Mouse (Mus musculus) frontal cortex, postnatal 36 days (tissue): ENCODE results near the gene Kmt5a.
"Not testable (repeated sequence)": the region's sequence is repeated elsewhere in the genome, so short reads cannot be mapped to it uniquely, and the experiment has no call there.

Experiments
- DNase-seq, 2 experiments: peaks; one replicate each; pipeline ENCODE4 v3.0.0; 2022; ENCODE audit warnings: low spot score in 2 of 2

Gene Kmt5a

DNA sequence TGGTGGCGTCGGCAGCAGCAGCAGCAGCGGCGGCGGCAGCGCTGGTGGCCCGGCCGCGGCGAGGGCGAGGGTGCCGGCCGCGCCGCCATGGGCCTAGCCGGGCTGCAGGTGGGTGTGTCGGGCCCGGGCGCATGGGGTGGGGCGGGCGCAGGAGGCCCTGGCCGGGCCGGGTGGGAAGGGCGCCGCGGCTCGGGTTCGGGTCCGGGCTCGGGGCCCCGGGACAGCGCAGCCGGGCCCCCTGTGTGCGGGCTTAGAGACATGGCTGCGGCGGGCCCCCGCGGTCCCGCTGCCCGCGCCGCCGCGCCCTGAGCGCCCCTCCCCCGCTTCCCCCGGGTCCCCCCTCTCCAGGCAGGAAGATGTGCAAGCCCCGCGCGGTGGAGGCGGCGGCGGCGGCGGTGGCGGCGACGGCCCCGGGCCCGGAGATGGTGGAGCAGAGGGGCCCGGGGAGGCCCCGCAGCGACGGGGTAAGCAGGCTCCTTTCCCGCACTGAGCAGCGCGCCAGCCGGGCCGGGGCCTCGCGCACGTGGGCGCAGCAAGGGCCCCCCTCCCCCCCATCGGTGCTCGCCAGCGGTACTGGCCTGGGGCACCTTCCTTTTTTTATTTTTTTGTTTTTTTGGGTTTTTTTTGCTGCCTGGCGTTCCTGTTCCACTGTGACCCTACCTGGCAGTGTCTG is 6.0 kb downstream of the Kmt5a start:
- DNase-seq: no peak

- DNase-seq: no peak
Observed at GRCm38 (mm10) chr5:124446301-124446881, 6.7 kb downstream of the Kmt5a start.

GRCm38 (mm10) chr5:124449494-124449893 is 9.8 kb downstream of the Kmt5a start:
- DNase-seq: no peak

- DNase-seq: no peak
Observed at GRCm38 (mm10) chr5:124450051-124450450, 10.3 kb downstream of the Kmt5a start.

DNA sequence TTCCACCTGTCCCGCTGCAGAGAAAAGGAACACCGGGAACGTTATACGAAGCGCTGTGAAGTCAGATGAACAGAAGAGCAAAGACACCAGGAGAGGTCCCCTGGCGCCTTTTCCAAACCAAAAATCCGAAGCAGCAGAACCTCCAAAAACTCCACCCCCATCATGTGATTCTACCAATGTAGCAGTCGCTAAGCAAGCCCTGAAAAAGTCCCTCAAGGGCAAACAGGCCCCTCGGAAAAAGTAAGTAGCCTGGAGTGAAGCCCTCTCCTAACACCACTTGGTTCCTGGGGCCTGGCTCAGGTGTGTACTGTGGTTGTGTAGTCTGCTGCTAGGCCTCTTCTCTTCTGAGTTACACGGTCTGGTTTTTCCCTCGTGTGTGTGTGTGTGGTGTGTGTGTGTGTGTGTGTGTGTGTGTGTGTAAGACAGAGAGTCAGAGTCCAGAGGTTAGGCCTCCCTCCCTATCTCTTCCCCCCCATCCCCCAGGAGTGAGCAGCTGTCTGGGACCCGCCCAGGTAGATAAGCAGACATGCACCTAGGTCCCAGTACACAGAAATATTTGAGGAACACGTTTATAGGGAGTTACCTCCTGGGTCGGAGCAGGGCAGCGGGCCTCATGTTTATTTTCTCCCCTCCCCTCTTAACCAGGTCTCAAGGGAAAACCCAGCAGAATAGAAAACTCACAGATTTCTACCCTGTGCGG is 11.1 kb downstream of the Kmt5a start:
- no peak for DNase-seq

GRCm38 (mm10) chr5:124452494-124453228 is 12.9 kb downstream of the Kmt5a start:
- peak; percentile 55 to 81 for DNase-seq

DNA sequence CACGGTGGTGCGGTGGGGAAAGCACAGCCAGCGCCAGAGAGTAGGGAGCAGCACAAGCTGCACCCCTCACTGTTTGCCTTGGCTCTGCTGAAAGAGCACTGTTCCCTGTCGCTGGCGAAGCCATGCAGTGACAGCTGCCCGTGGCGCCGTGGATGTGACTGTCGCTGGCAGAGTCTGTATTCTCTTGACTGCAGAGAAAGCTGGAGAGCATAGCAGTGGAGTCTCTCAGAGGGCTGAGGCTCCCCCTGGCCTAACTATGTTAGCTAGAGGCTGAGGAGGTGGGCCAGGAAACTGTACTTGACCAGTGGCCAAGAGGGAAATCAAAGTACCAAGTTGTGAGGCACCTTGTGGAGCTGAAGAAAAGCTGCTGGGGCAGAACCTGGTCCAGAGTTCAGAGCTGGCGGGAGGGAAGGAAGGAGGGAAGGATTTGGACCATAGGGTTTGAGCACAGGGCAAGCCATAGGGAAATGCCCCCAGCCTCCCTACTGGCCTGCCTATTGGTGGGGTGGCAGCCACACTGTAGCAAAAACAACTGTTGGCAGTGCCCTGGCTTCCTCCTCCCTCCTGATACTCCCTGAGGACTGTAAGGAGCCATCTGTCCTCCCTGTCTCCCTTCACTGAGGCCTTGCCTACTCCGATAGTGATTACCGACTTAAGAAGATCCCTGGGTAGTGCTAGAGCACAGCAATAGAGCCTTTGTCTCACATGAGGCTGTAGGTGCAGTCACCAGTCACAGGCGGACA is 13.8 kb downstream of the Kmt5a start:
- DNase-seq: peak in 1 of 2 experiments; percentile 75

GRCm38 (mm10) chr5:124454082-124454419 is 14.3 kb downstream of the Kmt5a start:
- DNase-seq: no peak

GRCm38 (mm10) chr5:124456762-124457161 is 17.0 kb downstream of the Kmt5a start:
- no peak for DNase-seq

DNA sequence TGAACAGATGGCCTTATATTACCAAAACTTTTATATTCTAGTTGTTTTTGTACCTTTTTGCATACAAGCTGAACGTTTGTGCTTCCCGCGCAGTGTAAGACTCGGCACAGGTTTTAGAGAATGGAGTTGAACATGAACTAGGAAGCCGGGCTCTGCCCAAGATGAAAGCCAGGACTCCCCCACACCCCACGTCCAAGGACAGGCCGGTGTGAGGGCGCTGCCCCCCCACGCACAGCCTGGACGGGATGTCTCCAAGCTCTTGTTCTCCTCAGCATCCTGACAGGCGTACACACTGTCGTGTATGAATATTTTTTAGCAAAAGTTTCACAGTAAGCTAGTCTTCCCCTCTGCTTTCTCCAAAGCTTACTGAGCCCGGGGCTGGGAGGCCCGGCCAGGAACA is 21.2 kb downstream of the Kmt5a start:
- not testable (repeated sequence) for DNase-seq

DNA sequence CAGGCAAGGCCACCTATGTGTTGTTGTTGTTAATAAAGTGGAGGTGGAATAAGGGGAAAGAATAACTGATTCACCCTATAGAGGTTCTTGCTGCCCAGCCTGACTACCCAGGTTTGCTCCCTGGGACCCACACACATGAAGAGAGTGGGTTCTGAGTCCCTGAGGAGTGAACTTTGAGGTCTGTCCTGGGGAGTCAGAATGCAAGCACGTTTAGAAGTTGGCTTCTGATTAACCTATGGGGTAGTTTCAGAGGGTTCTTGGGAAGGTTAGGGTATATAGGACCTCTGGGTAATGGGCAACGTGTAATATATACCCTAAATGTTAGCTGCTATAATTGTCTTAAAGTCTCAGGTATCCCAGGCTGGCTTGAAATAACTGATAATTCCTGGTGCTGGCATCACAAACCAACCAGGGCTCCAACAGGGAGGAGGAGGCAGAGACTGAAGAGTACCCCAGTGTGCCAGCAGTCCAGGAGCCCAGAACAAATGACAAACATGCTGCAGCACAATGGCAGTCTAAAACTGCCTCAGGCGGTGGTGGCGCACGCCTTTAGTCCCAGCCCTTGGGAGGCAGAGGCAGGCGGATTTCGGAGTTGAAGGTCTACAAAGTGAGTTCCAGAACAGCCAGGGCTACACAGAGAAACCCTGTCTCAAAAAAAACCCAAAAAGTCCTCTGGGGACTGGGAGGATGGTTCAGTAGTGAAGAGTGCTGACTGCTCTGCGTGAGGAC is 22.7 kb downstream of the Kmt5a start:
- no peak for DNase-seq

GRCm38 (mm10) chr5:124463462-124463861 is 23.7 kb downstream of the Kmt5a start:
- DNase-seq: no peak

DNA sequence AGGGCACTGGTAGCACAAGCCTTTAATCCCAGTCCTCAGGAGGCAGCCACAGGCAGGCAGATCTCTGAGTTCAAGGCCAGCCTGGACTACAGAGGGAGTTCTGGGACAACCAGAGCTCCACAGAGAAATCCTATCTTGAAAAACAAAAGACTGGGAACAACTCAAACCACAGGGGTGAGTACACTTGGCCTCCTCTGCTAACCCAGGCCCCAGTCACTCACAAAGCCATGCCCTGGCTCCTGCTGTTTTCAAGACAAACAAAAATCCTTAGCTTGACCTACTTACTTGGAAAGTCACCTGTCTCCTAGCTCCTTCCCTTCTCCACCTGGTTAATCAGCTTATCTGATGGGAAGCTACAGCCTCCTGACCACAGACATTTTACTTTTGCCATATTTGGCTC is 25.2 kb downstream of the Kmt5a start:
- no peak for DNase-seq

DNA sequence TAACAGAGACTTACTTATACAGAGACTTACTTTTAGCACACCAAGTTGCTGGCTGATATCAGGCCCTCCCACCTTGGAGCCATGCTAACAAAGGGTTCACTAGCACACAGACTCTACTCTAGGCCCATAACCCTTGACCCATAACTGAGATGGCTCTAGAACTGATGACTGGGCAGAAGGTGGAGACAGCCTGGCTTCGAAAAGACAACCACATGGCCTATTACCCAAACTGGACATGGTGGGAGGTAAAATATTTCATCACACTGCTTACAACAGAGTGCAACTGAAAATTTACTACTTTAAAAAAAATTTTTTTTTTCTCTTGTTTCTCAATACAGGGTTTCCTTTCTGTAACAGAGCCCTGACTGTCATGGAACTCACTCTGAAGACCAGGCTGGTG is 28.0 kb downstream of the Kmt5a start:
- no peak for DNase-seq

- no peak for DNase-seq
Observed at GRCm38 (mm10) chr5:124468365-124468764, 28.6 kb downstream of the Kmt5a start.

- DNase-seq: no peak
Observed at GRCm38 (mm10) chr5:124469486-124469885, 29.8 kb downstream of the Kmt5a start.

- DNase-seq: no peak
Observed at GRCm38 (mm10) chr5:124470591-124471171, 31.0 kb downstream of the Kmt5a start.

DNA sequence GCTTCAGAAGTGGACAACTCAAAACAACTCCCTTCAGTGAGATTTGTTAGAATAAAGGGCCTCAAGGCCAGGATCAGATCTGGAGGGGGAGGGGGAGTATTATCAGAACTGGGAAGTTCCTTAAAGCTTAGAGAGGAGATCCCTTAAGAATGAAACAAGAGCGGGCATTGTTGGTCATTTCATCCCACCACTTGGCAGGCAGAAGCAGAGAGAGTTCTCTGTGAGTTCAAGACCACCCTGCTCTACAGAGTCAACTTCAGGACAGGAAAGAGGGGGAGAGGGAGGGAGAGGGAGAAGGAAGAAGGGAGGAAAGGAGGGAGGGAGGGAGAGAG is 39.1 kb downstream of the Kmt5a start:
- no peak for DNase-seq

- no peak for DNase-seq
Observed at GRCm38 (mm10) chr5:124480119-124480518, 40.4 kb downstream of the Kmt5a start.

DNA sequence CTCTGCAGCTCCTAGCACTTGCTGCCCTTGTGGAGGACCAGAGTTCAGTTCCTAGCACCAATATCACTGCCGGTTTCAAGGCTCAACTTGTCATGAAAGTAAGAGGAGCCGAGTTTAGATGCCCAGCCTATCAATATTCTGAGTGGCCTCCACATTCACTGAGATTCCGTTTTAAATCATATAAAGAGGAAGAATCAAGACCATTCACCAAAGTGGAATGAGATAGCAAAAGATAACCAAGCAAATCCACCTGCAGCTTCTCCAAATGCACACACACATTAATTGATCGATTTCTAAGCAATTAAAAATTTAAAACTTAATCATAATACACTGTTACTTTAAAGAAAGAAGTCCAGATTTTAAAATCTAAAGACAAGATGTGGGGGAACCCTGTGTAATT is 42.0 kb downstream of the Kmt5a start:
- DNase-seq: no peak

DNA sequence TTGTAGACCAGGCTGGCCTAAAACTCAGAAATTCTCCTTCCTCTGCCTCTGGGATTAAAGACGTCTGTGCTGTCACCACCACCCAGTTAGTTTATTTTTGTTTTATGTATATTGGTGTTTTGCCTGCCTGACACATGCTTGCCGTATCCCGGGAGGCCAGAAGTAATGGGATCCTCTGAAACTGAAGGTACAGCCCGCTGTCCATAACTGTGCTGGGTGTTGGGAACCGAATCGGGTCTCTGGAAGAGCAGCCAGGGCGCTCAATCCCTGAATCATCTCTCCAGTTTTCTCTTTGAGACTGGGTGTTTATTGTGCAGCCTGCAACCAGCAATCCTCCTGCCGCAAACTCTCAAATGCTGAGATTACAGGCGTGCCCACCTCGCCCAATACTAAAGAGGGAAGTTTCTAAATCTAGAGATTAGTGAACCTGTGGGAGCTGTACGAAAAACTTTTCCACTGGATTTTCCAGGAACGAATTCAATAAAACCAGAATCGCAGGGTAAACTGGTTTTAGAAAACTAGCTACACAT is 42.8 kb downstream of the Kmt5a start:
- peak; percentile 36 to 48 for DNase-seq
